Mouse (Mus musculus): ENCODE results near the gene Cep44. TPM values are rescaled to one million over a fixed set of nuclear protein-coding genes. Genes with fewer than 3 reads are reported as not detected.
A peak's percentile ranks its signal among the peaks of the same experiment; 100 is the strongest.

Cep44 gene
- total and polyA plus RNA-seq, 2 experiments from 2014 or later: 19.9 to 38.9 TPM

GRCm38 (mm10) chr8:56564399-56565047 is 13.7 kb upstream of the Cep44 start:
- TF ChIP-seq CTCF (IDR thresholded peaks at IDR 0.05; ENCODE audit: low read depth): no peak
- no peaks in the 10 kb centered on the region for H3K9me3 ChIP-seq (ENCODE audit: low read length)
- no peak overlapping the region for H3K9ac ChIP-seq
- H3K4me2 ChIP-seq (ENCODE audit: low read depth): no peak overlapping the region
- no peak for DNase-seq
- peaks cover 15% of the 10 kb centered on the region for H3K36me3 ChIP-seq (ENCODE audit: insufficient read depth)
- H3K27ac ChIP-seq (ENCODE audit: low read depth, low read length): no peak overlapping the region
- H3K4me1 ChIP-seq (ENCODE audit: insufficient read depth): no peaks in the 10 kb centered on the region
- no peaks in the 10 kb centered on the region for H3K27me3 ChIP-seq (ENCODE audit: insufficient read depth, low read length)
- no peak overlapping the region for H3K4me3 ChIP-seq (ENCODE audit: low read depth, low read length)
- WGBS: 90% methylated on average over 4 of the region's 4 CpGs
- ATAC-seq: no peak

GRCm38 (mm10) chr8:56552551-56553103 is 1.8 kb upstream of the Cep44 start:
- no peaks in the 10 kb centered on the region for H3K36me3 ChIP-seq (ENCODE audit: insufficient read depth)
- ATAC-seq: no peak
- no peaks in the 10 kb centered on the region for H3K27me3 ChIP-seq (ENCODE audit: insufficient read depth, low read length)
- DNase-seq: no peak
- no peak for TF ChIP-seq CTCF (IDR thresholded peaks at IDR 0.05; ENCODE audit: low read depth)
- no peak overlapping the region for H3K4me3 ChIP-seq (ENCODE audit: low read depth, low read length)
- peak overlapping the region; percentile 50; the same call in 1 of the 2 replicates for H3K4me2 ChIP-seq (ENCODE audit: low read depth)
- H3K4me1 ChIP-seq (ENCODE audit: insufficient read depth): peaks cover 9% of the 10 kb centered on the region; the same call in 1 of the 2 replicates
- WGBS: 77% methylated on average over 5 of the region's 5 CpGs
- no peaks in the 10 kb centered on the region for H3K9me3 ChIP-seq (ENCODE audit: low read length)
- no peak overlapping the region for H3K27ac ChIP-seq (ENCODE audit: low read depth, low read length)
- H3K9ac ChIP-seq: no peak overlapping the region

- Histone ChIP-seq H3K27me3 (ENCODE audit: insufficient read depth, low read length) (no peaks in the 10 kb centered on the region), H3K4me1 (ENCODE audit: insufficient read depth) (peaks cover 9% of the 10 kb centered on the region; the same call in 1 of the 2 replicates), H3K27ac (ENCODE audit: low read depth, low read length) (no peak overlapping the region), H3K9ac (0 out of 2 replicates have a peak overlapping the region, but pooled peaks have one; percentile 72), H3K9me3 (ENCODE audit: low read length) (no peaks in the 10 kb centered on the region), H3K4me2 (ENCODE audit: low read depth) (peak overlapping the region; percentile 50), H3K4me3 (ENCODE audit: low read depth, low read length) (peak overlapping the region; percentile 81), H3K36me3 (ENCODE audit: insufficient read depth) (no peaks in the 10 kb centered on the region)
- WGBS: 25% methylated on average over 10 of the region's 10 CpGs
- no peak for DNase-seq
- no peak for TF ChIP-seq CTCF (IDR thresholded peaks at IDR 0.05; ENCODE audit: low read depth)
- no peak for ATAC-seq
Measured at GRCm38 (mm10) chr8:56552045-56552444, 1.2 kb upstream of the Cep44 start.

- DNase-seq (peak; percentile 95), ATAC-seq (peak; percentile 99)
- peak overlapping the region; percentile 81 for H3K4me3 ChIP-seq (ENCODE audit: low read depth, low read length)
- peak overlapping the region; percentile 91 for H3K27ac ChIP-seq (ENCODE audit: low read depth, low read length)
- H3K27me3 ChIP-seq (ENCODE audit: insufficient read depth, low read length): no peaks in the 10 kb centered on the region
- under 1% methylated on average over 28 of the region's 28 CpGs for WGBS
- H3K9ac ChIP-seq: peak overlapping the region; percentile 72
- H3K36me3 ChIP-seq (ENCODE audit: insufficient read depth): no peaks in the 10 kb centered on the region
- peak overlapping the region; percentile 50 for H3K4me2 ChIP-seq (ENCODE audit: low read depth)
- TF ChIP-seq CTCF (IDR thresholded peaks at IDR 0.05; ENCODE audit: low read depth): no peak
- no peaks in the 10 kb centered on the region for H3K9me3 ChIP-seq (ENCODE audit: low read length)
- peaks cover 9% of the 10 kb centered on the region; the same call in 1 of the 2 replicates for H3K4me1 ChIP-seq (ENCODE audit: insufficient read depth)
Measured at GRCm38 (mm10) chr8:56551361-56551852, 560 bp upstream of the Cep44 start.

- WGBS: 94% methylated on average over 2 of the region's 2 CpGs
- DNase-seq (no peak), ATAC-seq (no peak)
- no peaks in the 10 kb centered on the region for H3K9me3 ChIP-seq (ENCODE audit: low read length)
- no peak overlapping the region for H3K4me2 ChIP-seq (ENCODE audit: low read depth)
- H3K27ac ChIP-seq (ENCODE audit: low read depth, low read length): no peak overlapping the region
- no peaks in the 10 kb centered on the region for H3K27me3 ChIP-seq (ENCODE audit: insufficient read depth, low read length)
- no peak overlapping the region for H3K4me3 ChIP-seq (ENCODE audit: low read depth, low read length)
- peaks cover 9% of the 10 kb centered on the region; the same call in 1 of the 2 replicates for H3K4me1 ChIP-seq (ENCODE audit: insufficient read depth)
- H3K9ac ChIP-seq: no peak overlapping the region
- H3K36me3 ChIP-seq (ENCODE audit: insufficient read depth): peaks cover 11% of the 10 kb centered on the region; the same call in 1 of the 2 replicates
- no peak for TF ChIP-seq CTCF (IDR thresholded peaks at IDR 0.05; ENCODE audit: low read depth)
Measured at GRCm38 (mm10) chr8:56547866-56548265, 3.0 kb downstream of the Cep44 start.

GRCm38 (mm10) chr8:56540706-56541105 is 10.1 kb downstream of the Cep44 start:
- ATAC-seq: no peak
- Histone ChIP-seq H3K27ac (ENCODE audit: low read depth, low read length) (no peak overlapping the region), H3K36me3 (ENCODE audit: insufficient read depth) (peaks cover 43% of the 10 kb centered on the region)

GRCm38 (mm10) chr8:56530359-56530758 is 20.5 kb downstream of the Cep44 start:
- Histone ChIP-seq H3K4me1 (ENCODE audit: insufficient read depth) (no peaks in the 10 kb centered on the region), H3K9ac (no peak overlapping the region), H3K27ac (ENCODE audit: low read depth, low read length) (no peak overlapping the region), H3K36me3 (ENCODE audit: insufficient read depth) (peaks cover 13% of the 10 kb centered on the region; the same call in 1 of the 2 replicates), H3K27me3 (ENCODE audit: insufficient read depth, low read length) (no peaks in the 10 kb centered on the region), H3K4me3 (ENCODE audit: low read depth, low read length) (no peak overlapping the region), H3K4me2 (ENCODE audit: low read depth) (no peak overlapping the region), H3K9me3 (ENCODE audit: low read length) (no peaks in the 10 kb centered on the region)
- DNase-seq (peak; percentile 79), ATAC-seq (peak; percentile 58)
- peak; percentile 85 for TF ChIP-seq CTCF (IDR thresholded peaks at IDR 0.05; ENCODE audit: low read depth)
- 4% methylated on average over 3 of the region's 3 CpGs for WGBS

More at GRCm38 (mm10) chr8:56540706-56541105, 10.1 kb downstream of the Cep44 start:
- WGBS: 92% methylated on average over 7 of the region's 7 CpGs
- Histone ChIP-seq H3K9ac (no peak overlapping the region), H3K27me3 (ENCODE audit: insufficient read depth, low read length) (no peaks in the 10 kb centered on the region), H3K4me2 (ENCODE audit: low read depth) (no peak overlapping the region), H3K4me1 (ENCODE audit: insufficient read depth) (no peaks in the 10 kb centered on the region), H3K9me3 (ENCODE audit: low read length) (no peaks in the 10 kb centered on the region), H3K4me3 (ENCODE audit: low read depth, low read length) (no peak overlapping the region)
- DNase-seq: no peak
- TF ChIP-seq CTCF (IDR thresholded peaks at IDR 0.05; ENCODE audit: low read depth): no peak

Data from forebrain, postnatal 0 days (tissue).